Comparison of ENCODE assay signal across 24 mouse cellular contexts in genomic region chr14:103059495-103059894, GRCm38 (mm10). TPM values are rescaled to one million over a fixed set of nuclear protein-coding genes. Genes with fewer than 3 reads are reported as not detected.
DNase-seq lines count a peak whose midpoint lies in the region; ATAC-seq lines count a peak whose summit lies in the region.
"Had no signal": no experiment of that assay in that cellular context is flagged by ENCODE, and none has a peak within 500 bp of the region (broad histone marks: within the 10 kb centered on the region; RNA-seq: fewer than 3 reads in every experiment).

No protein-coding gene starts in this region.

- H3K27ac ChIP-seq in limb, embryonic 12.5 days, result no peak overlapping the region
- H3K27ac ChIP-seq in limb, embryonic 10.5 days, result no peak overlapping the region
- H3K27ac ChIP-seq in midbrain, embryonic 11.5 days (ENCODE audit: low read depth, low read length), result no peak overlapping the region
- no peak overlapping the region for H3K27ac ChIP-seq in midbrain, embryonic 10.5 days (replicated peaks)
- H3K27ac ChIP-seq: forebrain, embryonic 12.5 days; heart, embryonic 10.5 days; hindbrain, embryonic 13.5 days; neural tube, embryonic 13.5 days; stomach, postnatal 0 days had no signal

- no peaks in the 10 kb centered on the region for H3K4me1 ChIP-seq in limb, embryonic 12.5 days (replicated peaks)
- 0 out of 2 replicates have a peak, but pooled peaks cover 2% of the 10 kb centered on the region for H3K4me1 ChIP-seq in limb, embryonic 10.5 days
- H3K4me1 ChIP-seq in midbrain, embryonic 11.5 days (ENCODE audit: control insufficient read depth, insufficient read depth, low read length), result no peaks in the 10 kb centered on the region
- no peaks in the 10 kb centered on the region for H3K4me1 ChIP-seq in midbrain, embryonic 10.5 days
- H3K4me1 ChIP-seq: forebrain, embryonic 12.5 days; heart, embryonic 10.5 days; hindbrain, embryonic 13.5 days; neural tube, embryonic 13.5 days had no signal

- H3K9ac ChIP-seq in limb, embryonic 12.5 days (replicated peaks), result no peak overlapping the region
- H3K9ac ChIP-seq in midbrain, embryonic 11.5 days (ENCODE audit: low read length), result no peak overlapping the region
- H3K9ac ChIP-seq: forebrain, embryonic 12.5 days; hindbrain, embryonic 13.5 days; neural tube, embryonic 13.5 days had no signal

- 0 out of 2 replicates have a peak, but pooled peaks have one; percentile 26 for ATAC-seq in limb, embryonic 12.5 days (ENCODE audit: insufficient number of reproducible peaks, insufficient read depth, low FRiP score, low TSS enrichment, low read depth)
- no peak for ATAC-seq in midbrain, embryonic 11.5 days (ENCODE audit: low FRiP score)
- peak; percentile 46 for ATAC-seq in granulocyte monocyte progenitor cell, adult 5-6 weeks (replicated peaks; ENCODE audit: poor library complexity, severe bottlenecking)
- peak; percentile 43; the same call in 1 of the 2 replicates for ATAC-seq in neutrophil, adult 5-6 weeks (ENCODE audit: extremely low read depth, insufficient number of reproducible peaks, low FRiP score, poor library complexity, severe bottlenecking)
- ATAC-seq: Patski had no signal

- no peaks in the 10 kb centered on the region for H3K36me3 ChIP-seq in limb, embryonic 12.5 days
- no peaks in the 10 kb centered on the region for H3K36me3 ChIP-seq in limb, embryonic 10.5 days
- no peaks in the 10 kb centered on the region for H3K36me3 ChIP-seq in midbrain, embryonic 11.5 days (ENCODE audit: control insufficient read depth, insufficient read depth, low read length)
- H3K36me3 ChIP-seq in midbrain, embryonic 10.5 days, result no peaks in the 10 kb centered on the region
- H3K36me3 ChIP-seq: forebrain, embryonic 12.5 days; heart, embryonic 10.5 days; hindbrain, embryonic 13.5 days; neural tube, embryonic 13.5 days had no signal

- no peaks in the 10 kb centered on the region for H3K27me3 ChIP-seq in limb, embryonic 12.5 days
- no peaks in the 10 kb centered on the region for H3K27me3 ChIP-seq in limb, embryonic 10.5 days (ENCODE audit: low read depth, poor library complexity, severe bottlenecking)
- H3K27me3 ChIP-seq in midbrain, embryonic 11.5 days (ENCODE audit: control insufficient read depth, insufficient read depth, low read length), result no peaks in the 10 kb centered on the region
- H3K27me3 ChIP-seq in midbrain, embryonic 10.5 days (ENCODE audit: low read depth, poor library complexity, severe bottlenecking), result no peaks in the 10 kb centered on the region
- H3K27me3 ChIP-seq: CH12.LX; forebrain, embryonic 12.5 days; hindbrain, embryonic 13.5 days; neural tube, embryonic 13.5 days; Patski had no signal

- DNase-seq in limb, embryonic 10.5 days (ENCODE audit: low spot score), result no peak
- DNase-seq in midbrain, embryonic 11.5 days (ENCODE audit: low spot score, missing footprints), result peak; percentile 23
- no peak for DNase-seq in midbrain, embryonic 10.5 days (ENCODE audit: low spot score)
- DNase-seq in urinary bladder, postnatal 36 days (ENCODE audit: low spot score in 2 of 2), result no peak
- no peak for DNase-seq in gastrocnemius, postnatal 36 days
- DNase-seq: cerebellum, adult 11 months; cerebellum, postnatal 25 days; gastrocnemius, postnatal 10 days; heart, postnatal 14 days; right cerebral cortex, postnatal 14 days; thymus, postnatal 25 days had no signal

- H3K9me3 ChIP-seq in limb, embryonic 12.5 days, result no peaks in the 10 kb centered on the region
- H3K9me3 ChIP-seq in limb, embryonic 10.5 days (replicated peaks), result no peaks in the 10 kb centered on the region
- no peaks in the 10 kb centered on the region for H3K9me3 ChIP-seq in midbrain, embryonic 11.5 days (ENCODE audit: control insufficient read depth, low read length)
- H3K9me3 ChIP-seq in midbrain, embryonic 10.5 days (replicated peaks), result no peaks in the 10 kb centered on the region
- H3K9me3 ChIP-seq: forebrain, embryonic 12.5 days; heart, embryonic 10.5 days; hindbrain, embryonic 13.5 days; neural tube, embryonic 13.5 days had no signal

- no peak overlapping the region for H3K4me2 ChIP-seq in limb, embryonic 12.5 days
- H3K4me2 ChIP-seq in midbrain, embryonic 11.5 days, result no peak overlapping the region
- H3K4me2 ChIP-seq: forebrain, embryonic 12.5 days; hindbrain, embryonic 13.5 days; neural tube, embryonic 13.5 days had no signal

- intact Hi-C loops in gastrocnemius, postnatal 36 days (cut with DNase I), result no loop called here

- WGBS in limb, embryonic 12.5 days, result 91% methylated on average over 10 of the region's 10 CpGs
- 89% methylated on average over 10 of the region's 10 CpGs for WGBS in limb, embryonic 10.5 days
- 83% methylated on average over 10 of the region's 10 CpGs for WGBS in midbrain, embryonic 11.5 days
- 85% methylated on average over 10 of the region's 10 CpGs for WGBS in midbrain, embryonic 10.5 days

- no peak overlapping the region for H3K4me3 ChIP-seq in limb, embryonic 12.5 days (replicated peaks)
- H3K4me3 ChIP-seq in limb, embryonic 10.5 days, result no peak overlapping the region
- H3K4me3 ChIP-seq in midbrain, embryonic 11.5 days (ENCODE audit: low read depth, low read length), result no peak overlapping the region
- H3K4me3 ChIP-seq in midbrain, embryonic 10.5 days, result no peak overlapping the region
- H3K4me3 ChIP-seq: forebrain, embryonic 12.5 days; heart, embryonic 10.5 days; hindbrain, embryonic 13.5 days; neural tube, embryonic 13.5 days had no signal

RNA-seq across cellular contexts. Expression of gene Cln5, which starts 10.5 kb away (rescaled TPM):
- polyA plus RNA-seq in limb, embryonic 12.5 days (2016; fragmentation: Nextera tagmentation; extraction: Ambion mirVana), result 28.2 and 31.1 TPM in 2 replicates
- polyA plus RNA-seq in limb, embryonic 10.5 days (2016; fragmentation: Nextera tagmentation; extraction: Ambion mirVana), result 22.3 and 26.5 TPM in 2 replicates
- 27.1 and 30.4 TPM in 2 replicates for polyA plus RNA-seq in midbrain, embryonic 11.5 days (2014; fragmentation: Nextera tagmentation; extraction: Ambion mirVana)
- polyA plus RNA-seq in midbrain, embryonic 10.5 days (2016; fragmentation: Nextera tagmentation; extraction: Ambion mirVana), result 25.7 and 29.7 TPM in 2 replicates
- 34.0 and 37.8 TPM in 2 replicates for total RNA-seq in granulocyte monocyte progenitor cell, adult 5-6 weeks (2014; fragmentation: Nextera tagmentation)
- total RNA-seq in granulocyte monocyte progenitor cell, adult 5-6 weeks (2017), result 40.2 and 40.5 TPM in 2 replicates
- total RNA-seq in neutrophil, adult 5-6 weeks (2017), result 70.2 and 73.2 TPM in 2 replicates
- 1 to 10 TPM; 8.7 to 8.9 TPM for total RNA-seq in gastrocnemius, postnatal 36 days (2021)

RNA-seq across cellular contexts. Expression of gene Acod1, which starts 12.7 kb away (rescaled TPM):
- polyA plus RNA-seq in limb, embryonic 12.5 days (2016; fragmentation: Nextera tagmentation; extraction: Ambion mirVana), result not detected in 2 replicates
- polyA plus RNA-seq in limb, embryonic 10.5 days (2016; fragmentation: Nextera tagmentation; extraction: Ambion mirVana), result not detected in 2 replicates
- polyA plus RNA-seq in midbrain, embryonic 11.5 days (2014; fragmentation: Nextera tagmentation; extraction: Ambion mirVana), result not detected in 2 replicates
- polyA plus RNA-seq in midbrain, embryonic 10.5 days (2016; fragmentation: Nextera tagmentation; extraction: Ambion mirVana), result not detected in 2 replicates
- total RNA-seq in granulocyte monocyte progenitor cell, adult 5-6 weeks (2014; fragmentation: Nextera tagmentation), result not detected in 2 replicates
- total RNA-seq in granulocyte monocyte progenitor cell, adult 5-6 weeks (2017), result 0.67 TPM in 1 of 2 replicates, not detected in the other
- total RNA-seq in neutrophil, adult 5-6 weeks (2017), result 37.2 and 40.6 TPM in 2 replicates
- total RNA-seq in gastrocnemius, postnatal 36 days (2021), result not detected
- total RNA-seq: adrenal gland, postnatal 4 days; gastrocnemius, postnatal 10 days had no signal
- polyA plus RNA-seq: hindbrain, embryonic 13.5 days; intestine, embryonic 14.5 days; kidney, embryonic 16.5 days; neural tube, embryonic 13.5 days; stomach, postnatal 0 days had no signal

RNA-seq across cellular contexts. Expression of gene Fbxl3, which starts 39.9 kb away (rescaled TPM):
- polyA plus RNA-seq in limb, embryonic 12.5 days (2016; fragmentation: Nextera tagmentation; extraction: Ambion mirVana), result 24.1 and 27.6 TPM in 2 replicates
- polyA plus RNA-seq in limb, embryonic 10.5 days (2016; fragmentation: Nextera tagmentation; extraction: Ambion mirVana), result 11.8 and 16.2 TPM in 2 replicates
- polyA plus RNA-seq in midbrain, embryonic 11.5 days (2014; fragmentation: Nextera tagmentation; extraction: Ambion mirVana), result 26.5 and 27.3 TPM in 2 replicates
- polyA plus RNA-seq in midbrain, embryonic 10.5 days (2016; fragmentation: Nextera tagmentation; extraction: Ambion mirVana), result 13.8 and 16.4 TPM in 2 replicates
- 30.3 and 40.0 TPM in 2 replicates for total RNA-seq in granulocyte monocyte progenitor cell, adult 5-6 weeks (2014; fragmentation: Nextera tagmentation)
- total RNA-seq in granulocyte monocyte progenitor cell, adult 5-6 weeks (2017), result 48.0 and 55.6 TPM in 2 replicates
- total RNA-seq in neutrophil, adult 5-6 weeks (2017), result 203 and 231 TPM in 2 replicates
- 10 to 100 TPM; 45.2 to 47.0 TPM for total RNA-seq in gastrocnemius, postnatal 36 days (2021)
